Mouse (Mus musculus) embryo, embryonic 10 days (tissue): ENCODE measurements around the gene Gm14327.
"Not testable (repeated sequence)": the region's sequence is repeated elsewhere in the genome, so short reads cannot be mapped to it uniquely, and the experiment has no call there.

Experiments
- DNase-seq: peaks from one replicate; pipeline ENCODE4 v3.0.0-alpha.2; 2015; ENCODE audit warnings: low spot score

Gene Gm14327

DNA sequence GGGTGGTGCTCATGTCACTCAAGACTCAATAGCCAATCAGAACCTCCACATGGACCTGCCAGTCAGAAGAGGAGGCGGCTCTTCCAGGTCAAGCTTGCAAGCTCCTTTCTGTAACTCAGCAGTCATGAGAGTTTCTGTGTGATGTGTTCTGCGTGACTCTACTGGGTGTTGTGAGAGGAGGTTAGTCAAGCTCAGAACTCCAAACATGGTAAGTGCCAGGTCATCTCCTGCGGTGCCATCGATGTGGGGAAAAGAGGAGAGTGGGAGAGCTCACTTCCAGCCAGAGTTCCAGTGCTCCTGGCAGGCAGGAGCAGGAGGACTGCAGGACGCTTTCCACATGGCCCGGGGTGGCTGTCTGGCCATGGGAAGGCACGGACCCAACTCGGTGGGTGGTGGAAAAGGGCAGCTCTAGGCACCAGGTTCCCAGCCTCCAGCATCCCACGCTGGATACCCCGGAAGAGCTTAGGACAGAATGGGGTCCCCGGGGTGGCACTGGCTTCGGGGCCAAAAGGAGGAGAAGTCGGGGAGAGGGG is at the start of gene Gm14327:
Gene Gm14327, plus strand, starts transcription at position 51 of the 533 bp plus-strand sequence.
- not testable (repeated sequence) for DNase-seq

GRCm38 (mm10) chr2:177862254-177862653 is 34.6 kb upstream of the Gm14327 start:
- not testable (repeated sequence) for DNase-seq

DNA sequence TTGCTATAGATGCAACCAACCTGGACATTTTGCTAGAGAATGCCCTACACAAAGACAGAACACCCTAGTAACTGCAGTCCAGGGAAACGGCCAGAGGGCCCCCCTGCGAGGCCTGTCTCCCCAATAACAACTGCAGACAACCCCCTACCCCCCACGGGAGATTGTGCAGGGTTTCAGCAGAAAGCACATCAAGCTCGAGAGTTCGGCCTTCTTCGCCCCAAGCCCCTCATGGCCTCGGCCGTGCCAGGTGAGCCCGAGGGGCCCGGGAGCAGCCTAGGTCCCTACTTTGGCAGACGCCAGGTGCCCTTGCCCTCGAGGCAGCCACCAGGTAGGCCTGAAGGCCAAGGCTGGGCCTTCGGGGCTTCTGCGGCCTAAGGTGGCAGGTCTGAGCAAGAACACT is 9.2 kb upstream of the Gm14327 start:
- DNase-seq = not testable (repeated sequence)

DNA sequence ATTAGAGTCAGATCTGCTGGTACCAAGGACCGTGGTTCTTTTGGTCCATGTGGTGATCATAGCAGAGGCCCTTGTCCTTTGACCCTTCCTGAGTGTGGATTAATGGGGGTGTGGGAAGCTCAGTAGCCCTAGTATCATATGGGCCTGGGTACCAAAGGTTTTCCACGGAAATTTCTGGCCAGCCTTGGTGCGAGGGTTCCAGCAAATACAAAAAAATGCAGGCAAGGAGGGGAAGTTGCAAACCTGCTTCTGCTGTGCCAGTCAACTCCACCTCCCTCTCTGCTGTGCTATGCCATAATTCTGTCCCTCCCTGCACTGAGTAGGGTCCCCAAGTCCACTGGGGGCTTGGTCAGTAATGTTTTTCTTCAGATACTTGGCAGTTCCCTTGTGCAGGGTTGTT is 1.3 kb downstream of the Gm14327 start:
- not testable (repeated sequence) for DNase-seq

- DNase-seq = not testable (repeated sequence)
Measured at GRCm38 (mm10) chr2:177903276-177903675, 6.4 kb downstream of the Gm14327 start.

- DNase-seq = not testable (repeated sequence)
Measured at GRCm38 (mm10) chr2:177925563-177926103, 28.7 kb downstream of the Gm14327 start, which contains the start of gene Zfp972. Gene Zfp972, minus strand, starts transcription at chr2:177925613.
